Mouse (Mus musculus): ENCODE data around the gene Rab6b.

- TF ChIP-seq POLR2A (IDR thresholded peaks at IDR 0.05; ENCODE audit: extremely low read depth, insufficient read depth, low read length) (no peak), CTCF (IDR thresholded peaks at IDR 0.05; ENCODE audit: low read depth, low read length) (no peak)
These were observed 97.3 kb downstream of the Rab6b start for GRCm38 (mm10) chr9:103208802-103209423.
